Mouse (Mus musculus) kidney, embryonic 14.5 days (tissue): ENCODE measurements around the gene Pi4ka. TPM values are rescaled to one million over a fixed set of nuclear protein-coding genes. Genes with fewer than 3 reads are reported as not detected.
A peak's percentile ranks its signal among the peaks of the same experiment; 100 is the strongest.

Experiments used
- ATAC-seq: fragments of 200-750 bp; cut with Nextera tagmentation; 2 replicates; pipeline ENCODE4 v1.8.0; 2017; ENCODE audit warnings: moderate number of reproducible peaks, mild to moderate bottlenecking, moderate TSS enrichment, moderate library complexity; ENCODE audit not compliant: low FRiP score, low TSS enrichment
- H3K27ac ChIP-seq: fragments of 300-500 bp; sonication (generic); 2 replicates; pipeline ENCODE4 v1.5.1; 2014; ENCODE audit warnings: low read depth, mild to moderate bottlenecking, low read length, moderate library complexity, mixed read lengths
- H3K27me3 ChIP-seq: fragments of 300-500 bp; sonication (generic); 2 replicates; pipeline ENCODE4 v1.6.1; 2014; ENCODE audit warnings: mild to moderate bottlenecking, low read length; ENCODE audit not compliant: control insufficient read depth, insufficient read depth
- H3K36me3 ChIP-seq: fragments of 300-500 bp; sonication (generic); 2 replicates; pipeline ENCODE4 v1.6.1; 2014; ENCODE audit warnings: low read length, mixed read lengths; ENCODE audit not compliant: control insufficient read depth, insufficient read depth
- H3K4me1 ChIP-seq: fragments of 300-500 bp; sonication (generic); 2 replicates; pipeline ENCODE4 v1.6.1; 2014; ENCODE audit warnings: low read length, mixed read lengths; ENCODE audit not compliant: control insufficient read depth, insufficient read depth
- H3K4me2 ChIP-seq: fragments of 300-500 bp; sonication (generic); replicated peaks from 2 replicates; pipeline ENCODE4 v1.6.1; 2014; ENCODE audit warnings: low read depth, mild to moderate bottlenecking, low read length
- H3K4me3 ChIP-seq: fragments of 300-500 bp; sonication (generic); 2 replicates; pipeline ENCODE4 v1.5.1; 2014; ENCODE audit warnings: mild to moderate bottlenecking, low read length
- H3K9ac ChIP-seq: fragments of 300-500 bp; sonication (generic); 2 replicates; pipeline ENCODE4 v1.6.1; 2014; ENCODE audit warnings: low read depth, mild to moderate bottlenecking, low read length, moderate library complexity
- H3K9me3 ChIP-seq: fragments of 300-500 bp; sonication (generic); 2 replicates; pipeline ENCODE4 v1.6.1; 2016; ENCODE audit warnings: low read length; ENCODE audit not compliant: control insufficient read depth
- WGBS: fragments of 180-500 bp; shearing (Covaris S2); extraction: QIAGEN DNeasy Blood & Tissue Kit; methylation state at CpG from one replicate; pipeline ENCODE4 v1.1.7; 2014; 5-methylcytosine and 5-hydroxymethylcytosine counted together
- polyA plus RNA-seq: library from polyadenylated mRNA; unstranded; fragments of >200 nt; fragmentation: Nextera tagmentation; extraction: Ambion mirVana; gene quantifications from 2 replicates; pipeline ENCODE4 v1.2.1, GENCODE M21; 2014

Gene Pi4ka
- polyA plus RNA-seq, 1 experiment from 2014 or later: 41.1 TPM

DNA sequence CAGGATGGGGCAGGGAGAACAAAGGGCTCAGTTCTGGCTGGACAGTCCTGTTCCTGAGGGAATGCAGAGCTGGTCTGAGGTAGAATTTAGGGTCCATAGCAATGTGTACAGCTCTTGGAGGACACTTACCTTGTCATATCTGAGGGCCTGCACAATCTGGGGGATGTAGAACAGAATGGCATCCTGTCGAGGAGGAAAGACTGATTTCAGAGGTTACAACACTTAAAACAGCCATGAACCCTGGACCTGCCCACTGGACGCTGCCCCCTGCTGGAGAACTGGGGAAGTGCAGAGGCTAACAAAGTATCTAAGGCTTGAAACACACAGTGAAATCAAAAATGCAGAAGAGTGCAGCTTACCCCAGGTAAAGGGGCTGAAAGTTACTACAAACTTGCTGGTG is 113.4 kb downstream of the Pi4ka start:
- H3K27me3 ChIP-seq: no peaks in the 10 kb centered on the region
- no peaks in the 10 kb centered on the region for H3K9me3 ChIP-seq
- 5% methylated on average over 2 of the region's 2 CpGs for WGBS
- H3K4me2 ChIP-seq: no peak overlapping the region
- H3K4me3 ChIP-seq: no peak overlapping the region
- H3K27ac ChIP-seq: no peak overlapping the region
- H3K36me3 ChIP-seq: peaks cover 45% of the 10 kb centered on the region; the same call in 1 of the 2 replicates
- no peak for ATAC-seq
- no peak overlapping the region for H3K9ac ChIP-seq
- no peaks in the 10 kb centered on the region for H3K4me1 ChIP-seq

DNA sequence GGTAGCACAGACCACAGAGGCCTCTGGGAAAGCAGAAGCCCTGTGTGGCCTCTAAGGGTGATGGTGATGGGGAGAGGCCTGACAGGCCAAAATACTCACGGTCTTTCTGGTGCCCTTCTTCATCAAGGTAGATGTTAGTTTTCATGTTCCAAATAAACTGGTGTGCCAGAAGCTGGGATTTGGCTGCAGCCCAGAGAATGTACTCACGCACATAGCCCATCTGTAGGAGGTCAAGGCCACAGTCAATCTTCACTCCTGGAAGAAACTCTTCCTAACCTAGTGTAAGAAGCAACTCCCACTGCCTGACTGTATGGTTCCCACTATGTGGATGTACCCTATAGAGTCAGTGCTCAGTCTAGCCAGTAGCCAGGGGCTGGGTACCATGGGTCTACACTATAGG is 115.1 kb downstream of the Pi4ka start:
- no peak for ATAC-seq
- H3K4me2 ChIP-seq: no peak overlapping the region
- no peak overlapping the region for H3K4me3 ChIP-seq
- no peak overlapping the region for H3K27ac ChIP-seq
- H3K27me3 ChIP-seq: no peaks in the 10 kb centered on the region
- no peak overlapping the region for H3K9ac ChIP-seq
- 88% methylated on average over 2 of the region's 2 CpGs for WGBS
- peaks cover 34% of the 10 kb centered on the region; the same call in 1 of the 2 replicates for H3K36me3 ChIP-seq
- H3K9me3 ChIP-seq: no peaks in the 10 kb centered on the region
- no peaks in the 10 kb centered on the region for H3K4me1 ChIP-seq

DNA sequence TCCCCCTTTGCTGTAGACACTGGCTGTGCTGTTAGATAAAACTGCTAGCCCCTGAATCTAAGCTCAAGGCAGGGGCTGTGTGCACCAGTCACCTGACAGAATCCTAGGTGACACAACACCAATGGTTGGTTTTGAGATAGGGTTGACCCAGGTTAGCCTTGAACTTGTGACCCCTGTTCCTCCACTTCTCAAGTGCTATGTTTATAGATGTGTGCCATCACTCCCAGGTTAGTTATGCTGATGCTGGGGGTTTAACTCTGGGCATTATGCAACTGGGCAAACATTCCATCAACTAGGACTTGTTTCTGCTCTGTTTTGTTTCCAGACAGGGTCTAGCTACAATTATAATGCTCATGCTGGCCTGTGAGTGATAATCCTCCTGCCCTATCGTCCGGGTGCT is 119.0 kb downstream of the Pi4ka start:
- H3K4me2 ChIP-seq: no peak overlapping the region
- H3K9me3 ChIP-seq: no peaks in the 10 kb centered on the region
- no peak overlapping the region for H3K27ac ChIP-seq
- no peak overlapping the region for H3K9ac ChIP-seq
- H3K4me1 ChIP-seq: no peaks in the 10 kb centered on the region
- H3K36me3 ChIP-seq: peaks cover 46% of the 10 kb centered on the region
- ATAC-seq: no peak
- 94% methylated on average over 2 of the region's 2 CpGs for WGBS
- H3K4me3 ChIP-seq: no peak overlapping the region
- no peaks in the 10 kb centered on the region for H3K27me3 ChIP-seq

DNA sequence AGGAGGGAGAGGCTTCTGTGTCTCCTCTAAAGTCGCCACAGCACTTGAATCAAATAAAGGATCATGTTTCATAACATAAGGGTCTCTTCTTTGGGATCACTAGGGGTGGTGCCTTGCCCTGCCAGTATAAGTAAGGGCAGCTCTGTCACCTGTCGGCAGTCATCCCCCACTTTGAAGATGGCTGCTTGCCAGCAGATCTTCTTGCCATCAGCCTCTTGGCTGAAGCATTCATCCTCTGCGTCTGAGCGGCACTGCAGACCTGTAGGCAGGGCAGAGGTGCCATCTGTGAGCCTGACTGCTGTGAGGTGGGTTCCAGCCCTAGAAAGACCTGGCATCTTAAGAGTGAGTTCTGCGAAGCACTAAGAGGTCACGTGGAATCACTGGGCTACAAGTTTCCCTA is 123.0 kb downstream of the Pi4ka start:
- peaks cover 52% of the 10 kb centered on the region for H3K36me3 ChIP-seq
- H3K27ac ChIP-seq: no peak overlapping the region
- no peak overlapping the region for H3K9ac ChIP-seq
- no peak overlapping the region for H3K4me3 ChIP-seq
- H3K27me3 ChIP-seq: no peaks in the 10 kb centered on the region; the same call in 1 of the 2 replicates
- no peaks in the 10 kb centered on the region for H3K9me3 ChIP-seq
- no peak overlapping the region for H3K4me2 ChIP-seq
- H3K4me1 ChIP-seq: 0 out of 2 replicates have a peak, but pooled peaks cover under 1% of the 10 kb centered on the region
- no peak for ATAC-seq
- 80% methylated on average over 6 of the region's 6 CpGs for WGBS

DNA sequence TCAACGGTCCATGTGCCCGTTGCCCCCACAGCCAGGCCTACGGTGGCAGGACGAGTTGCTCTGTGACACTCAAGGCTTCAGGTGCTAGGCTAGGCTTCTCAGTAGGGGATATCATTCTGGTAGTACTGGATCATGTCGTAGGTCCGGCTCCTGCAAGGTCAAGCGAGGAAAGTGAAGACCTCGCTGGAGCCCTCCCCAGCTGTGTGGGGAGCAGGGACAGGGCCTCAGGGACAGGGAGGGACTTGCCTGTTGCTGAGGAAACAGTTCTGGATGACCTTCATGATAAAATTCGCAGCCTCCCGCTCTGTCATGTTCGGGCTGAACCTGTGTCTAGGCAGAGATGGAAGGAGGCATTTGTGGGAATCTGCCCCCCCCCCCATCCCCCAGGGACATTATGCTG is 125.6 kb downstream of the Pi4ka start:
- Histone ChIP-seq H3K9me3 (no peaks in the 10 kb centered on the region), H3K4me2 (no peak overlapping the region), H3K27me3 (peaks cover 11% of the 10 kb centered on the region), H3K27ac (no peak overlapping the region), H3K9ac (no peak overlapping the region), H3K4me1 (peaks cover 18% of the 10 kb centered on the region), H3K36me3 (peaks cover 42% of the 10 kb centered on the region), H3K4me3 (no peak overlapping the region)
- WGBS: 93% methylated on average over 11 of the region's 11 CpGs
- no peak for ATAC-seq

DNA sequence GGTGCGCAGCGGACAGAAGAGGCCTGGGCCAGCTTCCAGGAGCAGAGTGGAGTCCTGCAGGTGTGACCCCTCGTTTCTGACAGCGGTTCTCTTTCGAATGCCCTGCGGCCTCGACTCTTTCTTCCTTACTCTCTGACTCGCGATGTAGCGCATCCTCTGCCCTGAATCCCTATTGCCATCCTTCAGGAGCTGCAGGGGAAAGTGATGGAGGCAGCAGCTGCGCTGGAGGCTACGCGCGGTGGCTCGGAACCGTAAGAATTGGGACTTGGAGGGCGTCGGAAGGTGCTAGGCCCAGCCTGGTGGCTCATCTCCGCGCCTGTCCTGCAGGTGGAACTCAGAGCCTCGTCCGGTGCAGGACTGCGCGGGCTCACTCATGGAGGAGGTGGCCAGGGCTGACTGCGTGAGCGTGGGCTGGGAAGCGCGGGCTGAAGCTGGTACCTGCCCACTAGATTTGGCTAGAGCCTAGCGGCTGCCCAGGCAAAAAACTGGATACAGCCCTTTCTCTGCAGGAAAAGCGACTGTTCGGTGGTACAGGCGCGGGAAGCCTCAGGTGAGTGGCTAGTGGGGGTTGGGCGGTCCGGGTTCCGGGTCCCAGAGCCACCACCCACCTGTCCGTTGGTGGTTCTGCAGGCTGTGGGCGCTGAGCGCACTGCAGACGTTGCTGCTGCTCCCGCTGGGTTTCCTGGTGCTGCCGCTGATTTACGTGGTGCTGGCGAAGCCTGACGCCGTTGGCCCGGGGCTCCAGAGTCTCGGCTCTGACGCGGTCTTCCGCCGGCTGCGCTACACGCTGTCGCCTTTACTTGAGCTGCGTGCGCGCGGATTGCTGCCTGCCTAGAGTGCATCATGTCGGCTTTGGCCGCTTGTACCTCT is 128.5 kb downstream of the Pi4ka start:
- Histone ChIP-seq H3K27ac (no peak overlapping the region), H3K4me2 (peak overlapping the region; percentile 96), H3K4me3 (peak overlapping the region; percentile 62), H3K9me3 (no peaks in the 10 kb centered on the region), H3K36me3 (peaks cover 22% of the 10 kb centered on the region), H3K9ac (peak overlapping the region; percentile 25; the same call in 1 of the 2 replicates), H3K27me3 (peaks cover 11% of the 10 kb centered on the region), H3K4me1 (peaks cover 18% of the 10 kb centered on the region)
- ATAC-seq: peak; percentile 34
- 2% methylated on average over 58 of the region's 61 CpGs for WGBS

DNA sequence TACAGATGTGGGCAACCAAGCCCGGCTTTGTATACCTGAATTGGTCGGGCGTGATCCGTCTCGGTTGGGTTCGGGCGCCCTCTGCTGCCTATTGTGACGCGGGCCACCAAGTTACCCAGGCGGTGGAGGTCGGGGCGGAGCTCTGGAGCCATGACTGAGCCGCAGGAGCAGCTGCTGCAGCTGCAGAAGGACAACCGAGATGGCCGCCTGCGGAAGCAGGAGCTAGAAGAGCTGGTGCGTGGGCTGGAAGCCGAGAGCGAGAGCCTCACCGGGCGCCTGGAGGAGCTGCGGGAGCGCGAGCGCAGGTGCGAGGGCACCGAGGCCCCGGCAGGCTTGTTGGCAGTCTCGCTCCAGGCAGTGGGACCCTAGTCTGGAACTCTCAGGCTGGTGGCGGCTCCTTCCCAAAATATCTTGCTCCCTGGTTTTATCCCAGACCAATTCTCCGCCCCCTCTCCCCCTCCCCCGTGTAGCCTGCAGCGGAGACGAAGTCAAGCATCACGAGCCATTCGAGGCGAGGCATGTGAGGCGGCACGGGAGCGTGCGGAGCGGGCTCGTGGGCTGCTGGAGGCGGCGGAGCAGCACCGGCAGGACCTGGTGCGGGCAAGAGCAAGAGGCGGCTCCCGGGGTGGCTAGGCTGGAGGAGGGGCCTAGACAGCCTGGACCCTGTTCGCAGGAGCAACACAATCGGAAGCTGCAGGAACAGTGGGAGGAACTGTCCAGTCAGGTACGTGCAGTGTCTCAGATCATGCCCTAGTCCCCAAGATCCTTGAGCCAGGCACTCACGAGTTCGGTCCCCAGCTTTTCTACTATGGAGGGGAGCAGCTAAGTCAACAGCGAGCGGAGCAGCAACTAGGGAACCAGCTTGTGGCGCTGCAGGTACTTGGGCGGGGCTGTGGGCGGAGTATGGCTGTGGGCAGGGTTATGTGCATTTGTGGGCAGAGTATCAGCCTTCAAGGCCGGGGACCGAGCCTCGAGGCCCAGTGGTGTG is 129.7 kb downstream of the Pi4ka start:
- Histone ChIP-seq H3K4me1 (peaks cover 18% of the 10 kb centered on the region), H3K27me3 (peaks cover 11% of the 10 kb centered on the region), H3K27ac (peak overlapping the region; percentile 78), H3K36me3 (peaks cover 14% of the 10 kb centered on the region), H3K9me3 (no peaks in the 10 kb centered on the region), H3K9ac (peak overlapping the region; percentile 59), H3K4me2 (peak overlapping the region; percentile 96), H3K4me3 (peak overlapping the region; percentile 62)
- peak; percentile 89 for ATAC-seq
- WGBS: under 1% methylated on average over 61 of the region's 62 CpGs

DNA sequence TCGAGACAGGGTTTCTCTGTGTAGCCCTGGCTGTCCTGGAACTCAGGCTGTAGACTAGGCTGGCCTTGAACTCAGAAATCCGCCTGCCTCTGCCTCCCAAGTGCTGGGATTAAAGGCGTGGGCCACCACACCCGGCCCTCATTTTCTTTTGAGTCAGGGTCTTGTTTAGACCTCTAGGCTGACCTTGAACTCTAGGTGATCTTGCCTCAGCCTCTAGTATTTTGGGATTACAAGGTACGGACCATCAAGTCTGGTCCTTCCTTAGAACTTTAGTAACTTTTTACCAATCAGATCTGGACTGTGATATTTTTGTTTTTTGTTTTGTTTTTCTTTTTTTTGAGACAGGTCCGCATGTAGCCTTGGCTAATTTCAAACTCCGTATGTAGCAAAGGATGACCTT is 130.4 kb downstream of the Pi4ka start, which contains the start of gene Tmem191c:
Gene Tmem191c (plus strand): TSS at position 357 of the 400 bp plus-strand sequence.
- H3K4me2 ChIP-seq: peak within 1 kb of the TSS; percentile 96
- ATAC-seq: no peak
- 60% methylated on average over 7 of the region's 7 CpGs for WGBS
- peaks cover under 1% of the 10 kb centered on the region; the same call in 1 of the 2 replicates for H3K9me3 ChIP-seq
- H3K4me1 ChIP-seq: peaks cover 18% of the 10 kb centered on the region
- peaks cover 7% of the 10 kb centered on the region; the same call in 1 of the 2 replicates for H3K36me3 ChIP-seq
- peak within 1 kb of the TSS; percentile 59 for H3K9ac ChIP-seq
- peak within 1 kb of the TSS; percentile 78 for H3K27ac ChIP-seq
- peak within 1 kb of the TSS; percentile 62 for H3K4me3 ChIP-seq
- peaks cover 11% of the 10 kb centered on the region for H3K27me3 ChIP-seq
